Mouse (Mus musculus) ES-E14 (cell line): ENCODE results near the gene Apool. TPM values are rescaled to one million over a fixed set of nuclear protein-coding genes. Genes with fewer than 3 reads are reported as not detected.

Experiments
- DNase-seq: peaks from one replicate; pipeline ENCODE4 v3.0.0-alpha.2; 2013; ENCODE audit warnings: low read depth, low spot score
- H3K27ac ChIP-seq: 2 replicates; pipeline ENCODE4 v1.5.1; 2012; ENCODE audit warnings: low read depth, mild to moderate bottlenecking, low read length, moderate library complexity, mixed read lengths; ENCODE audit not compliant: poor library complexity, insufficient read depth, severe bottlenecking
- H3K36me3 ChIP-seq: 2 replicates; pipeline ENCODE4 v1.6.1; 2012; ENCODE audit warnings: mild to moderate bottlenecking, low read length, moderate library complexity, mixed read lengths; ENCODE audit not compliant: control insufficient read depth, poor library complexity, insufficient read depth, severe bottlenecking
- H3K4me1 ChIP-seq, 2 experiments: fragments of 150-350 bp in 1 of 2; sonication (generic) in 1 of 2; 2 replicates each; pipeline ENCODE4 v1.6.1; 2012; ENCODE audit warnings: low read length in 2 of 2, mild to moderate bottlenecking in 1 of 2, mixed read lengths in 1 of 2; ENCODE audit not compliant: control insufficient read depth in 2 of 2, insufficient read depth in 2 of 2, poor library complexity in 1 of 2
- H3K4me3 ChIP-seq, 2 experiments: fragments of 150-350 bp in 1 of 2; sonication (generic) in 1 of 2; 2 replicates each; pipeline ENCODE4 v1.5.1; 2012; ENCODE audit warnings: low read length in 2 of 2, low read depth in 1 of 2, mild to moderate bottlenecking in 1 of 2, mixed read lengths in 1 of 2; ENCODE audit not compliant: insufficient read depth in 1 of 2, poor library complexity in 1 of 2, severe bottlenecking in 1 of 2
- H3K9ac ChIP-seq: 2 replicates; pipeline ENCODE4 v1.6.1; 2012; ENCODE audit warnings: low read depth, mild to moderate bottlenecking, low read length, mixed read lengths; ENCODE audit not compliant: poor library complexity, insufficient read depth, severe bottlenecking
- H3K9me3 ChIP-seq: fragments of 150-350 bp; sonication (generic); 2 replicates; pipeline ENCODE4 v1.6.1; 2012; ENCODE audit warnings: low read depth, mild to moderate bottlenecking, low read length; ENCODE audit not compliant: control insufficient read depth, insufficient read depth
- CHD2 ChIP-seq: IDR thresholded peaks from 2 replicates; pipeline ENCODE4 v1.6.1; 2014; ENCODE audit warnings: mild to moderate bottlenecking, low read depth, low read length, inconsistent platforms
- HCFC1 ChIP-seq: IDR thresholded peaks from 2 replicates; pipeline ENCODE4 v1.6.1; 2012; ENCODE audit warnings: low read length, inconsistent platforms, borderline replicate concordance; ENCODE audit not compliant: insufficient read depth
- MAFK ChIP-seq: IDR thresholded peaks from 2 replicates; pipeline ENCODE4 v1.6.1; 2014; ENCODE audit warnings: mild to moderate bottlenecking, low read depth, low read length, inconsistent platforms; ENCODE audit not compliant: insufficient read depth
- ZC3H11A ChIP-seq: IDR thresholded peaks from 2 replicates; pipeline ENCODE4 v1.6.1; 2012; ENCODE audit warnings: low read depth, mild to moderate bottlenecking, inconsistent platforms, low read length, borderline replicate concordance
- ZNF384 ChIP-seq: IDR thresholded peaks from 2 replicates; pipeline ENCODE4 v1.6.1; 2012; ENCODE audit warnings: low read depth, low read length, inconsistent platforms
- in situ Hi-C, 2 experiments: fragments of 600-800 bp; cut with MboI; formaldehyde crosslinking; loops; one replicate each; pipeline ENCODE4 v1.15.1; 2025; ENCODE audit warnings: low sequenced_read_pairs in 2 of 2, inconsistent platforms in 1 of 2; ENCODE audit not compliant: unreplicated experiment in 2 of 2
- total RNA-seq: library from RNA; depleted of rRNA; stranded (reverse); fragments of 300-350 nt; gene quantifications from 2 replicates; pipeline ENCODE4 v1.2.3, GENCODE M21; 2012

Apool gene
- total RNA-seq, 1 experiment: 16.8 TPM

- Histone ChIP-seq H3K36me3 (no peaks in the 10 kb centered on the region), H3K27ac (no peak overlapping the region), H3K4me1 (no peaks in the 10 kb centered on the region), H3K4me3 (no peak overlapping the region), H3K9ac (no peak overlapping the region), H3K9me3 (no peaks in the 10 kb centered on the region)
- in situ Hi-C loops: no loop called here
- TF ChIP-seq HCFC1: no peak
- TF ChIP-seq ZC3H11A: no peak
- TF ChIP-seq MAFK: no peak
- TF ChIP-seq CHD2: no peak
- TF ChIP-seq ZNF384: no peak
- DNase-seq: no peak
Measured at GRCm38 (mm10) chrX:112320273-112320672, 9.1 kb downstream of the Apool start.

- H3K27ac ChIP-seq: no peak overlapping the region
- no peak for DNase-seq
- in situ Hi-C loops: loop anchor here (25.0 kb wide), 1 partner anchor 427 kb away; no protein-coding TSS in a partner anchor
- no peaks in the 10 kb centered on the region for H3K36me3 ChIP-seq
- TF ChIP-seq ZNF384: no peak
- no peak for TF ChIP-seq MAFK
- TF ChIP-seq CHD2: no peak
- TF ChIP-seq HCFC1: no peak
- TF ChIP-seq ZC3H11A: no peak
- no peaks in the 10 kb centered on the region for H3K4me1 ChIP-seq
- H3K4me3 ChIP-seq: no peak overlapping the region
- H3K9me3 ChIP-seq: no peaks in the 10 kb centered on the region
- H3K9ac ChIP-seq: no peak overlapping the region
Measured at GRCm38 (mm10) chrX:112339486-112339885, 28.4 kb downstream of the Apool start.

- in situ Hi-C loops: loop anchor here (25.0 kb wide), 1 partner anchor 435 kb away; no protein-coding TSS in a partner anchor
- TF ChIP-seq ZC3H11A (no peak), MAFK (no peak), ZNF384 (no peak), CHD2 (no peak), HCFC1 (no peak)
- no peak overlapping the region for H3K9ac ChIP-seq
- H3K36me3 ChIP-seq: no peaks in the 10 kb centered on the region
- no peak overlapping the region for H3K27ac ChIP-seq
- no peak overlapping the region for H3K4me3 ChIP-seq
- no peaks in the 10 kb centered on the region for H3K4me1 ChIP-seq
- no peak for DNase-seq
- no peaks in the 10 kb centered on the region for H3K9me3 ChIP-seq
Measured at GRCm38 (mm10) chrX:112347467-112348394, 36.6 kb downstream of the Apool start.

- no peaks in the 10 kb centered on the region for H3K4me1 ChIP-seq
- H3K36me3 ChIP-seq: no peaks in the 10 kb centered on the region
- no peak overlapping the region for H3K27ac ChIP-seq
- no peak overlapping the region for H3K4me3 ChIP-seq
- H3K9ac ChIP-seq: no peak overlapping the region
- peak; percentile 17 for DNase-seq
- H3K9me3 ChIP-seq: no peaks in the 10 kb centered on the region
- in situ Hi-C loops: loop anchor here (25.0 kb wide), 1 partner anchor 436 kb away; no protein-coding TSS in a partner anchor
- TF ChIP-seq CHD2 (no peak), ZC3H11A (no peak), MAFK (no peak), ZNF384 (no peak)
Measured at GRCm38 (mm10) chrX:112348395-112348791, 37.3 kb downstream of the Apool start.
